Mouse (Mus musculus) cerebellum, postnatal 36 days (tissue): ENCODE data around the gene U2af2.
"Not testable (repeated sequence)": the region's sequence is repeated elsewhere in the genome, so short reads cannot be mapped to it uniquely, and the experiment has no call there.

Experiments used
- DNase-seq, 2 experiments: peaks; one replicate each; pipeline ENCODE4 v3.0.0; 2021 to 2022; ENCODE audit warnings: mixed read lengths in 2 of 2

U2af2 gene

GRCm38 (mm10) chr7:5079365-5080009 lies 17.5 kb downstream of the U2af2 start:
- DNase-seq = not testable (repeated sequence)

- peak; percentile 97 to 98 for DNase-seq
Observed at GRCm38 (mm10) chr7:5080010-5080751, 18.2 kb downstream of the U2af2 start, which contains the start of gene Epn1. Epn1 (plus strand) TSS chr7:5080235.

DNA sequence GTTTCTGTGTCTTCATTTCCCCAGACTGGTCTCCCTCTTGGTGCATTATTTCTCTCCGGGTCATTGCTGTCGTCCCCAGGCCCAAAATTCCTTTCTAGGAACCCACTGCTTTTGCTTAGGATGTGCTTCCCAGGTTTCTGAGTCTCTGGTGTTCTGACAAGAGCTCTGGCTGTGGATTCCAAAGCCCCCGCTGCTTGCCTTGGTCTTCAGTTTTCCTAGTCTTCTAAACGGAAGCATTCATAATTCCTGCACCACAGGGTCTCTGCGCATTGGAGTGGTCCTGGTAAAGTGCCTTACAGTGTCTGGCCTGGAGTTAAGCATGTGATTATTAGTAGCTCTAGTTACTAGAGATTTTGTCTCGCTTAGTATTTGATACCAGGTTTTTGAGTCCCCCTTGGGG lies 18.9 kb downstream of the U2af2 start:
- no peak for DNase-seq

GRCm38 (mm10) chr7:5081241-5081640 lies 19.3 kb downstream of the U2af2 start:
- DNase-seq = no peak

- no peak for DNase-seq
Observed at GRCm38 (mm10) chr7:5081939-5082338, 20.0 kb downstream of the U2af2 start.

- DNase-seq = no peak
Observed at GRCm38 (mm10) chr7:5083325-5084105, 21.6 kb downstream of the U2af2 start.

DNA sequence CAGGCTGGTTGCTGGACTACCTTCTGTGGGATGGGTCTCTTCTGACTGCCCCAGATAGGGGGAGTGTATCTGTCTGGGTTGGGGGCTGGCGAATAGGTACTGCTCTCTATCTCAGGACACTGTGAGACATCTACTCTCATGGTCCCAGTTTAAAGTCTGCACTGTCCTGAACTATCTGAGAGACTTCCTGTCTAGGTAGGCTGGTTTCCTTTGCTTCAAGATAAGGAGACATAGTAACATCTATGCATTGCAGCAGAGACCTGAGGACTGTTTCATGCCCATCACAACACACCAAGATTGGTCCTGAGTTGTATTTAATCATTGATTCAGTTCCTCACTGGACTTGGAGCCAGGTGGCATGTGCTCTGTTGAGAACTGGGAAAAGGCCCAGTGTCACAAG lies 23.6 kb downstream of the U2af2 start:
- no peak for DNase-seq

DNA sequence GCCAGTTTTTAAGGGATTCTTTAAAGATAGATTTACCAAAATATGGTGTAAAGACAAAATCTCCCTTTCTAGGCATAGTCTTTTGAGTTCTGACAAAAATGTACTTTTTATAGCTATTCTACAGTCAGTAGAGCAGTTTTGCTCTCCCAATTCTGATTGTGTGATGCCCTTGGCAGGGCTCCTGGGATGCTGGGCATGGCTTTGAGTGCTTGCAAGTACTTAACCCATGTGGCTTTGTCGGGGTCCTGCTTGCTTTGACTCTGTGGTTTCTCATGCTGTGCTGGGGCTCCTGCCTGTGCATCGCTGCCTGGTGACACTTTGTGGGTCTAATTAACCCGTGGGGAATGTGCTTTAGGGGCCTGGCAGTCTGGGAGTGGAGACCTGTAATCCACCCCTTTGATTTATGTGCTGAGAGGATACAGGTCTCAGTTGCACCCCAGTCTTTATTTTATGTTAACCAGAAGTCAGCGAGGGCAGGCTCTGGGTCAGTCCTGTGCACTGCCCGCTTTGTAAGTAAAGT lies 25.0 kb downstream of the U2af2 start:
- DNase-seq = no peak

DNA sequence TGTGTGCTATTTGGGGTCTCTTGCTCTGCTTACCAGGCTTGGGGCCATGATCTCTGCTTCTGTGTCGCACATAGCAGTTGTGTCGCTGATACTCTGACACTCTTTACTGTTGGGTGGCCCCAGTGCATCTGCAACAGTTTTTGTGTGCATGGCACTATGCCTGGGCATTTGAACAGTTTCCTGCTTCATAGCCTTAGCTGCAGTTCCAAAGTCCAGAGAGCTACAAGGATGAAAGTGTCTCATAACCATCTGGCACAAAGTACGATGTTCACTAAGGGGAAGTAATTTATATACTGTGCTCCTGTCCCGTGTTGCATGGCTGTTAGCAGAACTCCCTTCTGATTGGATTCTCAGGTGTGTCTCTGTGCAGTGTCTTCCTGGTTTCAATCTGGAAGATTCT lies 25.9 kb downstream of the U2af2 start:
- DNase-seq = no peak

DNA sequence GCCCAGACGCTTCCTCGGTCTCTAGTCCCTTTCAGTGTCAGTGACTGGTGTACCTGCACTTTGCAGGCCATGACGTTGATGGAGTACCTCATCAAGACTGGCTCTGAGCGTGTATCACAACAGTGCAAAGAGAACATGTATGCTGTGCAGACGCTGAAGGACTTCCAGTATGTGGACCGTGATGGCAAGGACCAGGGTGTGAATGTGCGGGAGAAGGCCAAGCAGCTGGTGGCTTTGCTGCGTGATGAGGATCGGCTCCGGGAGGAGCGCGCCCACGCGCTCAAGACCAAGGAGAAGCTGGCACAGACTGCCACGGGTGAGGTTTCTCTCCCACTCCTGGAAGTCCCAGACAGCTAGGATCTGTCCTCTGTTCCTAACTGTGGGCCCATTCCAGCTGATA lies 27.9 kb downstream of the U2af2 start:
- no peak for DNase-seq

DNA sequence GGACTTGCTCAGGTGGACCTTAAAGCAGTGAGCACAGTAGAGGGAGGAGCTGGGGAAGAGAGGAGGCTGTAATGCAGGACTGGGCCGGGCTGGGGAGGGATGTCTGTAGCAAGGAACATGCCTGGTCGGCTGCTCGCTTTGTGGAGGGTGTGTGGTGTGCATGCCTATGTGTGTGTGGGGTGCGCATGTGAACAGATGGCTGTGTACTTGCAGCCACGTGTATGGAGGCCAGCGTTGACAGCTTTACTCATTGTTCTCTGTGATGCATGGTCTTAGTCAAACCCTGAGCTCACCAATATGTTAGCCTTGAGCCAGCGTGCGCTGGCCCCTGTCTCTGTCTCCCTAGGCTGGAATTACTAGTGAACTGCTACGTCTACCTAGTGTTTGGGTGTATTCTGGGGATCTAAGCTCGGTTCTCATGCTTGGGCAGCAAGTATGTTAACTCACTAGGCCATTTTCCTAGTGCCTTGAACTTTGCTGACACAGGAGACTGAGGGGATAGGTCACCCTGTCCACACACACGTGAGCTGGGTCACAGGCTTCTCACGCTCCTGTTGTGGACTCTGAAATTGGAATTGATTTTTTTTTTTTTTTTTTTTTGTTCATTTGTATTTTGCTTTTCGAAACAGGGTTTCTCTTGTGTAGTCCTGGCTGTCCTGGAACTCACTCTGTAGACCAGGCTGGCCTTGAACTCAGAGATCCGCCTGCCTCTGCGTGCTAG lies 29.2 kb downstream of the U2af2 start:
- DNase-seq = no peak

DNA sequence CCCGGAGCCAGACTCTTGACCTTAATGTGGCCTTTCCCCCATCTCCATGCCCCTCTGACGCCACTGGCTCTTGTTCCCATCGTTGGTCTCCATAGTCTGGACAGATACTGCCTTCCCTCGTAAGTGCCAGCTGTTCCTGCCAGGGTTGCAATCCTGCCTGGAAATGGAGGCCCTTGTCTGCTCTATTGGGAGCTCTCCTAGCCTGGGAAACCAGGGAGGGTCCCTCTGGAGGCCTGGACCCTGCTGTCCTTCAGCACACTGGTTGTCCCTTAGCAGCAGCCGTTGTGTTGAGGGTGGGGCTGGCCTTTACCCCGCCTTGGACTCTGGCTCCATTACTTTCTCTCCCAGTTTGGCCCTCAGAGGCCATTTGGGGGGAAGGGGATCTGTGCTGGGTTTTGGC lies 30.4 kb downstream of the U2af2 start:
- no peak for DNase-seq

DNA sequence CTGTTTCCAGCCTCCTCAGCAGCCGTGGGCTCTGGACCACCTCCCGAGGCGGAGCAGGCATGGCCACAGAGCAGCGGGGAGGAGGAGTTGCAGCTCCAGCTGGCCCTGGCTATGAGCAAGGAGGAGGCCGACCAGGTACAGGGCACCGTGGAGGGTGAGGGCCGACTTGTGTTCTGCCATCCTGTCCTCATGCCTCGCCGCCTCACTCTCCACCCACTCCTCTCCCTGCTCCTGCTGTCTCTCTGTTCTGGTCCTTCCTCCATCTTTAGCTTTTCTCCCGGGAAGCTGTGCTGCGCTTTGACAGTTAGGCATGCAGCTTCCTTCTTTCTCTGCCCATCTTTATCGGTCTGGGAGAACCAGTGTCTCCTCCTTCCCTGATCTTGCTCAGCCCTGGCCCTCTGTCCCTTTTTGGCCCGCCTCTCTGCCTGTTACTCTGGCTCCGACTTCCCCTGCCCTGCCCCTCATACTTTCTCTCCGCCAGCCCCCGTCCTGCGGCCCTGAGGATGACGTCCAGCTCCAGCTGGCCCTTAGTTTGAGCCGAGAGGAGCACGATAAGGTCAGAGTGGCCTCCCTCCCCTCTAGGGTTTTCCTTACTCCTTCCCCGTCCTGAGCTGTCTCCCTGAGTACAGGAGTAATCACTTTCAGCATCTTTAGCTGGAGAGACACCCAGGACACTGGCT lies 31.0 kb downstream of the U2af2 start:
- no peak for DNase-seq

DNA sequence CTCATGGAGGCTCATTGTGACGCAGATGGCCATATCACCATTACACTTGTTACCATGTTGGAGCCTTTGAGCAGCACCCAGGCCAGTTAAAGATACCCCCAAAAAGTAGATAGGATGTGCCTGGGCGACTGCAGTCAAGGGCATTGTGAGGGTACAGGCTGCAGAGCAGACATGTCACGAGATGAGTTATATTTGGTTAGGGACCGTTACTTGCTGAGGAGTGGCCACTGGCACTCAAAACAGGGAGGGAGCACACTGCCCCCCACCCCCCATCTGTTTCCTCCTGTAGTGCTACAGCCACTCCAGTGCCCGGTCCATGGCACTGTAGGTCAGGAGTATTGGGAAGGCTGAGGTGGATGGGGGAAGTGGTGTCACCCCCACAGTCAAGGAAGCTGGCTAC lies 36.8 kb downstream of the U2af2 start:
- DNase-seq = no peak

GRCm38 (mm10) chr7:5099796-5100195 lies 37.9 kb downstream of the U2af2 start:
- DNase-seq = no peak

- DNase-seq = no peak
Observed at GRCm38 (mm10) chr7:5101066-5101663, 39.2 kb downstream of the U2af2 start.

- no peak for DNase-seq
Observed at GRCm38 (mm10) chr7:5102564-5102963, 40.6 kb downstream of the U2af2 start.

GRCm38 (mm10) chr7:5108272-5108671 lies 46.3 kb downstream of the U2af2 start:
- DNase-seq = no peak

DNA sequence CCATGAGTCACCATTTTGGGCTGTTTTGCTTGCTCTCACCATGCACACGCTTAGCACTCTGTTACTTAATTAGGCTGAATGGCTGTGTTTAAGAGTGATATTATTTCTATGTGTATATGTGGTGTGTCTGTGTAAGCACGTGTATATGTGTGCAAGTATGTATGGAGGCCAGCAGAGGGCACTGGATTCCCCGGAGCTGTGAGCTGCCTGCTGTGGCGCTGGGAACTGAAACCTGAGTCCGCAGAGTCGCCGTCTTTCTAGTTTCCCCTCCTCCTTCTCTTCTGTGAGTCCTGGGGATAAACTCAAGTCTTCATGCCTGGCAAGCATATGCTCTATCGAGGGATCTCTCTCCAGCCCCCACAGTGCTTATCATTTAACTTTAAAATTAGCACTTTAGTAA lies 47.4 kb downstream of the U2af2 start:
- DNase-seq = no peak

DNA sequence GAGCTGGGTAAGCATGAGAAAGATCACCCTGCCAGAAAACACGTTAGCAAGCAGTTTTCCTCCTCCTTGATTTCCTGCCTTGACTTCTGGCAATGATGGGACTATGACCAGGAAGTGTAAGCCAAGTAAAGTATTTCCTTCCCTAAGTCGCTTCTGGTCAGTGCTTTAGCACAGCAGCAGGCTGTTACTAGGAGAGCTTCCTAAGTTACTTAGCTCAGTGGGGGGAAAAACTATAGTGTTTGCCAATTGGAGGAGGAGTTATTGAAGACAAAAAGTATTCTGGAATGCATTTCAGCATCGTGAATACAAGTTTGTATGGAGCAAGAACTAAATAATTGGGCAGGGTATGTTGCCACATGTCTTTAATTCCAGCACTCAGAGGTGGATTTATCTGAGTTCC lies 50.8 kb downstream of the U2af2 start:
- DNase-seq = no peak

- DNase-seq = no peak
Observed at GRCm38 (mm10) chr7:5116850-5117249, 54.9 kb downstream of the U2af2 start, which contains the start of gene Rfpl4. Rfpl4 (minus strand) TSS chr7:5116950.

GRCm38 (mm10) chr7:5125078-5125477 lies 63.1 kb downstream of the U2af2 start:
- DNase-seq = no peak
